Mouse (Mus musculus): ENCODE data around the gene Ssc4d. TPM values are rescaled to one million over a fixed set of nuclear protein-coding genes. Genes with fewer than 3 reads are reported as not detected.
A peak's percentile ranks its signal among the peaks of the same experiment; 100 is the strongest.

Ssc4d gene
- polyA plus RNA-seq, 1 experiment from 2014 or later: 2.3 TPM

- H3K9ac ChIP-seq (ENCODE audit: low read depth, low read length): 0 out of 2 replicates have a peak overlapping the region, but pooled peaks have one; percentile 52
Observed at GRCm38 (mm10) chr5:135956300-135957206, 17.8 kb downstream of the Ssc4d start.

GRCm38 (mm10) chr5:135952830-135953229, 21.5 kb downstream of the Ssc4d start:
- Histone ChIP-seq H3K4me3 (ENCODE audit: low read length) (no peak overlapping the region), H3K9me3 (ENCODE audit: control insufficient read depth, low read length) (no peaks in the 10 kb centered on the region), H3K36me3 (ENCODE audit: control insufficient read depth, insufficient read depth, low read length) (no peaks in the 10 kb centered on the region), H3K27me3 (replicated peaks; ENCODE audit: control insufficient read depth, insufficient read depth, low read length) (no peaks in the 10 kb centered on the region), H3K27ac (ENCODE audit: low read length) (no peak overlapping the region), H3K9ac (ENCODE audit: low read depth, low read length) (no peak overlapping the region), H3K4me1 (ENCODE audit: control insufficient read depth, insufficient read depth, low read length) (peaks cover 7% of the 10 kb centered on the region; the same call in 1 of the 2 replicates), H3K4me2 (ENCODE audit: low read depth, low read length) (no peak overlapping the region)
- no peak for ATAC-seq
- WGBS: 80% methylated on average over 2 of the region's 2 CpGs

More at GRCm38 (mm10) chr5:135956300-135957206, 17.8 kb downstream of the Ssc4d start:
- Histone ChIP-seq H3K36me3 (ENCODE audit: control insufficient read depth, insufficient read depth, low read length) (no peaks in the 10 kb centered on the region), H3K4me2 (ENCODE audit: low read depth, low read length) (0 out of 2 replicates have a peak overlapping the region, but pooled peaks have one; percentile 50), H3K27ac (ENCODE audit: low read length) (peak overlapping the region; percentile 90), H3K27me3 (replicated peaks; ENCODE audit: control insufficient read depth, insufficient read depth, low read length) (no peaks in the 10 kb centered on the region), H3K4me1 (ENCODE audit: control insufficient read depth, insufficient read depth, low read length) (peaks cover 14% of the 10 kb centered on the region), H3K4me3 (ENCODE audit: low read length) (no peak overlapping the region), H3K9me3 (ENCODE audit: control insufficient read depth, low read length) (no peaks in the 10 kb centered on the region)
- 79% methylated on average over 9 of the region's 9 CpGs for WGBS
- ATAC-seq: no peak

GRCm38 (mm10) chr5:135951660-135952059, 22.7 kb downstream of the Ssc4d start:
- no peaks in the 10 kb centered on the region for H3K9me3 ChIP-seq (ENCODE audit: control insufficient read depth, low read length)
- ATAC-seq: no peak
- H3K4me3 ChIP-seq (ENCODE audit: low read length): no peak overlapping the region
- H3K27ac ChIP-seq (ENCODE audit: low read length): no peak overlapping the region
- peaks cover 2% of the 10 kb centered on the region; the same call in 1 of the 2 replicates for H3K4me1 ChIP-seq (ENCODE audit: control insufficient read depth, insufficient read depth, low read length)
- no peak overlapping the region for H3K4me2 ChIP-seq (ENCODE audit: low read depth, low read length)
- H3K9ac ChIP-seq (ENCODE audit: low read depth, low read length): no peak overlapping the region
- H3K27me3 ChIP-seq (replicated peaks; ENCODE audit: control insufficient read depth, insufficient read depth, low read length): no peaks in the 10 kb centered on the region
- WGBS: 94% methylated on average over 2 of the region's 2 CpGs
- no peaks in the 10 kb centered on the region for H3K36me3 ChIP-seq (ENCODE audit: control insufficient read depth, insufficient read depth, low read length)

- H3K4me3 ChIP-seq (ENCODE audit: low read length): no peak overlapping the region
- no peak overlapping the region for H3K4me2 ChIP-seq (ENCODE audit: low read depth, low read length)
- no peaks in the 10 kb centered on the region for H3K9me3 ChIP-seq (ENCODE audit: control insufficient read depth, low read length)
- no peaks in the 10 kb centered on the region for H3K36me3 ChIP-seq (ENCODE audit: control insufficient read depth, insufficient read depth, low read length)
- no peak overlapping the region for H3K27ac ChIP-seq (ENCODE audit: low read length)
- H3K4me1 ChIP-seq (ENCODE audit: control insufficient read depth, insufficient read depth, low read length): no peaks in the 10 kb centered on the region; the same call in 1 of the 2 replicates
- H3K27me3 ChIP-seq (replicated peaks; ENCODE audit: control insufficient read depth, insufficient read depth, low read length): no peaks in the 10 kb centered on the region
- no peak overlapping the region for H3K9ac ChIP-seq (ENCODE audit: low read depth, low read length)
- ATAC-seq: peak; percentile 39; the same call in 1 of the 2 replicates
- 73% methylated on average over 11 of the region's 11 CpGs for WGBS
Observed at GRCm38 (mm10) chr5:135950710-135951412, 23.5 kb downstream of the Ssc4d start.

GRCm38 (mm10) chr5:135946621-135947020, 27.7 kb downstream of the Ssc4d start:
- no peak for ATAC-seq
- H3K27ac ChIP-seq (ENCODE audit: low read length): no peak overlapping the region
- no peaks in the 10 kb centered on the region; the same call in 1 of the 2 replicates for H3K4me1 ChIP-seq (ENCODE audit: control insufficient read depth, insufficient read depth, low read length)
- no peak overlapping the region for H3K4me2 ChIP-seq (ENCODE audit: low read depth, low read length)
- H3K9me3 ChIP-seq (ENCODE audit: control insufficient read depth, low read length): no peaks in the 10 kb centered on the region
- no peak overlapping the region for H3K9ac ChIP-seq (ENCODE audit: low read depth, low read length)
- 82% methylated on average over 4 of the region's 5 CpGs for WGBS
- H3K36me3 ChIP-seq (ENCODE audit: control insufficient read depth, insufficient read depth, low read length): no peaks in the 10 kb centered on the region
- no peak overlapping the region for H3K4me3 ChIP-seq (ENCODE audit: low read length)
- no peaks in the 10 kb centered on the region for H3K27me3 ChIP-seq (replicated peaks; ENCODE audit: control insufficient read depth, insufficient read depth, low read length)

- H3K27me3 ChIP-seq (replicated peaks; ENCODE audit: control insufficient read depth, insufficient read depth, low read length): no peaks in the 10 kb centered on the region
- H3K36me3 ChIP-seq (ENCODE audit: control insufficient read depth, insufficient read depth, low read length): no peaks in the 10 kb centered on the region
- no peak overlapping the region for H3K4me2 ChIP-seq (ENCODE audit: low read depth, low read length)
Observed at GRCm38 (mm10) chr5:135945916-135946408, 28.4 kb downstream of the Ssc4d start.

GRCm38 (mm10) chr5:135942710-135943109, 31.6 kb downstream of the Ssc4d start:
- no peak overlapping the region for H3K4me3 ChIP-seq (ENCODE audit: low read length)
- WGBS: 73% methylated on average over 6 of the region's 6 CpGs

More at GRCm38 (mm10) chr5:135945916-135946408, 28.4 kb downstream of the Ssc4d start:
- H3K27ac ChIP-seq (ENCODE audit: low read length): no peak overlapping the region
- no peak overlapping the region for H3K4me3 ChIP-seq (ENCODE audit: low read length)
- 57% methylated on average over 10 of the region's 10 CpGs for WGBS
- H3K9ac ChIP-seq (ENCODE audit: low read depth, low read length): no peak overlapping the region
- no peaks in the 10 kb centered on the region; the same call in 1 of the 2 replicates for H3K4me1 ChIP-seq (ENCODE audit: control insufficient read depth, insufficient read depth, low read length)
- ATAC-seq: no peak
- no peaks in the 10 kb centered on the region for H3K9me3 ChIP-seq (ENCODE audit: control insufficient read depth, low read length)

GRCm38 (mm10) chr5:135940587-135940986, 33.7 kb downstream of the Ssc4d start:
- Histone ChIP-seq H3K27ac (ENCODE audit: low read length) (no peak overlapping the region), H3K4me1 (ENCODE audit: control insufficient read depth, insufficient read depth, low read length) (no peaks in the 10 kb centered on the region), H3K4me2 (ENCODE audit: low read depth, low read length) (no peak overlapping the region), H3K36me3 (ENCODE audit: control insufficient read depth, insufficient read depth, low read length) (no peaks in the 10 kb centered on the region), H3K9me3 (ENCODE audit: control insufficient read depth, low read length) (no peaks in the 10 kb centered on the region), H3K27me3 (replicated peaks; ENCODE audit: control insufficient read depth, insufficient read depth, low read length) (no peaks in the 10 kb centered on the region), H3K4me3 (ENCODE audit: low read length) (no peak overlapping the region), H3K9ac (ENCODE audit: low read depth, low read length) (no peak overlapping the region)
- no peak for ATAC-seq
- 55% methylated on average over 5 of the region's 5 CpGs for WGBS

More at GRCm38 (mm10) chr5:135942710-135943109, 31.6 kb downstream of the Ssc4d start:
- Histone ChIP-seq H3K27ac (ENCODE audit: low read length) (no peak overlapping the region), H3K27me3 (replicated peaks; ENCODE audit: control insufficient read depth, insufficient read depth, low read length) (no peaks in the 10 kb centered on the region), H3K36me3 (ENCODE audit: control insufficient read depth, insufficient read depth, low read length) (no peaks in the 10 kb centered on the region), H3K4me1 (ENCODE audit: control insufficient read depth, insufficient read depth, low read length) (no peaks in the 10 kb centered on the region; the same call in 1 of the 2 replicates), H3K4me2 (ENCODE audit: low read depth, low read length) (no peak overlapping the region), H3K9ac (ENCODE audit: low read depth, low read length) (no peak overlapping the region), H3K9me3 (ENCODE audit: control insufficient read depth, low read length) (no peaks in the 10 kb centered on the region)
- no peak for ATAC-seq

GRCm38 (mm10) chr5:135935641-135936190, 38.6 kb downstream of the Ssc4d start:
- Histone ChIP-seq H3K4me2 (ENCODE audit: low read depth, low read length) (no peak overlapping the region), H3K9me3 (ENCODE audit: control insufficient read depth, low read length) (no peaks in the 10 kb centered on the region), H3K4me3 (ENCODE audit: low read length) (no peak overlapping the region), H3K4me1 (ENCODE audit: control insufficient read depth, insufficient read depth, low read length) (peaks cover 16% of the 10 kb centered on the region), H3K9ac (ENCODE audit: low read depth, low read length) (no peak overlapping the region), H3K27ac (ENCODE audit: low read length) (no peak overlapping the region), H3K36me3 (ENCODE audit: control insufficient read depth, insufficient read depth, low read length) (no peaks in the 10 kb centered on the region), H3K27me3 (replicated peaks; ENCODE audit: control insufficient read depth, insufficient read depth, low read length) (no peaks in the 10 kb centered on the region)
- ATAC-seq: no peak
- WGBS: 77% methylated on average over 6 of the region's 6 CpGs
